Mouse (Mus musculus): Measurements from ENCODE around the gene Clptm1.

Clptm1 gene

GRCm38 (mm10) chr7:19664455-19664954 lies 328 bp downstream of the Clptm1 start:
- in situ Hi-C loops (cut with MboI), result loop anchor here (5.0 kb wide), 1 partner anchor 47 kb away; no protein-coding TSS in a partner anchor

DNA sequence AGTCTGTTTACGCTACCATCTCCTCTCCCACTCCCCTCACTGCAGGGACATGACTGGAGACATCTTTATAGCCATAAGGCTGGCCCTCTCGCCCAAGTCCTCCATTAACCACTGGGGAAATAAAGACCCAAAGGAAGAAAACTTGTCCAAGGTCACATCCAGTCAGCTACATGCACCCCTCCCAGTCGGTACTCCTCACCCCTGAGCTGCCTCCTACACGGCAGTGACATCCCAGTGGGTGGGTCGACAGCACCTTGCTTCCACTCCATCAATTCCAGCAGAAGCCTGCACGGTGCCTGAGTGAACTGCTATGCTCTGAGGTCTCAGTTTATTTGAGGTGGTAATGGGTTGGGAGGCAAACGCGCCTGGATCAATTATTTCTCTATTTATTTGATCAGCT lies 893 bp downstream of the Clptm1 start:
- in situ Hi-C loops (cut with MboI), result loop anchor here (5.0 kb wide), 1 partner anchor 47 kb away; no protein-coding TSS in a partner anchor

GRCm38 (mm10) chr7:19652614-19653013 lies 12.2 kb downstream of the Clptm1 start:
- in situ Hi-C loops (cut with MboI), result no loop called here

DNA sequence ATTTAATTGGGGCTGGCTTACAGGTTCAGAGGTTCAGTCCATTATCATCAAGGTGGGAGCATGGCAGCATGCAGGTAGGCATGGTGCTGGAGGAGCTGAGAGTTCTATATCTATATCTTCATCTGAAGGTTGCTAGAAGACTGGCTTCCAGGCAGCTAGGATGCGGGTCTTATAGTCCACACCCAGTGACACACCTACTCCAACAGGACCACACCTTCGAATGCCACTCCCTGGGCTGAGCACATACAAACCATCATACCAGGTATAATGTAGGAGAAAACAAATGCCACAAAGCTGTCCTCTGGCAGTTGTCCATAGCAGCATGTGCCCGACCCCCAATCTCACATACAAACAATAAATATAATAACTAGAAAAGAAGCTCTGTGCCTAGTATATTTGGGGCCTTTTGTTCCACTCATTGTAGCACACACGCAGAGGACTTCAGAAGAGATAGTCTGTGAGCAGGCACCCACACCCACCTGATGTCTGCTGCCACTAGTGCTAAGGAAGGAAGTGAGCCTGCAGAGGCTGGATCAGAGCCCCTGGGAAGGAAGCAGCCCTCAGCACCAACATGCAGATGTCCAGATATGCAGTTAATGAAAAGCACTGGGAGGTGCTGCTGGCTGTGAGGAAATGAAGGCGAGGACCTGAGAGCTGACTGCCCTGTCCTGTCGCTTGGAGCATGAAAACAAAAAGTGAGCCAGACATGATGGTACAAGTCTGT lies 13.6 kb downstream of the Clptm1 start:
- in situ Hi-C loops (cut with MboI), result no loop called here

GRCm38 (mm10) chr7:19641223-19641622 lies 23.6 kb downstream of the Clptm1 start:
- in situ Hi-C loops (cut with MboI), result no loop called here

- in situ Hi-C loops (cut with MboI), result no loop called here
These were observed 29.6 kb downstream of the Clptm1 start for GRCm38 (mm10) chr7:19635074-19635827.

- in situ Hi-C loops (cut with MboI), result no loop called here
These were observed 30.2 kb downstream of the Clptm1 start for GRCm38 (mm10) chr7:19634591-19634990.

DNA sequence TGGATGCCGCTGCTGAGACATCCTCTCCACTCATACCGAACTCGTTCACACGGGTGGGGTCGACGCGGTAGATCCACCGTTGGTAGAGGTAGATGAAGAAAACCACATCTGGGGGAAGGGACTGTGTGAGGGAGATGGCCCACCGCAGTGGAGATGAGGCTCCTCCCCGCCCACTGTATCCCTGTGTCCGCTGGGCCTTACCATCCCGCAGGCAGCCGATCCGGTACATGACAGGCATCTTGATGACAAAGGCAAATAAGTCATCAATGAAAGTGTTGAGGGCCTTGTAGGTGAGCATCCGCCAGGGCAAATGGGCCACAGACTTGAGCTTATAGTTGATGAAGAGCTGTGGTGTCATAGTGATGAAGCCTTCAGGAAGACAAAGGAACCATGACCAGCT lies 31.0 kb downstream of the Clptm1 start:
- in situ Hi-C loops (cut with MboI), result no loop called here

GRCm38 (mm10) chr7:19633197-19633596 lies 31.6 kb downstream of the Clptm1 start:
- in situ Hi-C loops (cut with MboI), result no loop called here

GRCm38 (mm10) chr7:19632720-19633119 lies 32.1 kb downstream of the Clptm1 start:
- in situ Hi-C loops (cut with MboI), result no loop called here

DNA sequence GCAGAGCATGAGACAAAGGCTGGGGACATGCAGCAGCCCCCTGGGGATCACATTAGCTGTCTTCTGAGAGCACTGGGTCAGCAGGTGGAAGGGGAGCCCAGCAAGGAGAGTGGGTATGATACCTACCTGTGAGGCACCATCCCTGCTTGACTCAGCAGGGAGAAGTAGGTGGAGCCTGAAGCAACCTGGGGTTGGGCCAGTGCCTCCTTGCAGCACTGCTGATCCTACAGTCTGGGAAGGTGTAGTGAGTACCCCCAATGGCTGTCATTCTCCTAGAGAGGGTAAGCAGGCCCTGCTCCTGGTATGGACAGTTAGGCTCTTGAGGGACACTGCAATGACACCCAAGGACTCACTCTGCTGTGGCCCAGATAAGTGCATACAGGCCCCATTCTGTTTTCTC lies 32.6 kb downstream of the Clptm1 start:
- in situ Hi-C loops (cut with MboI), result no loop called here

GRCm38 (mm10) chr7:19629361-19629734 lies 35.5 kb downstream of the Clptm1 start, which contains the start of gene Relb:
Relb (minus strand) TSS chr7:19629438.
- in situ Hi-C loops (cut with MboI), result no loop called here

GRCm38 (mm10) chr7:19628536-19629360 lies 36.1 kb downstream of the Clptm1 start:
- in situ Hi-C loops (cut with MboI), result no loop called here

- in situ Hi-C loops (cut with MboI), result no loop called here
These were observed 36.7 kb downstream of the Clptm1 start for GRCm38 (mm10) chr7:19628192-19628535.

DNA sequence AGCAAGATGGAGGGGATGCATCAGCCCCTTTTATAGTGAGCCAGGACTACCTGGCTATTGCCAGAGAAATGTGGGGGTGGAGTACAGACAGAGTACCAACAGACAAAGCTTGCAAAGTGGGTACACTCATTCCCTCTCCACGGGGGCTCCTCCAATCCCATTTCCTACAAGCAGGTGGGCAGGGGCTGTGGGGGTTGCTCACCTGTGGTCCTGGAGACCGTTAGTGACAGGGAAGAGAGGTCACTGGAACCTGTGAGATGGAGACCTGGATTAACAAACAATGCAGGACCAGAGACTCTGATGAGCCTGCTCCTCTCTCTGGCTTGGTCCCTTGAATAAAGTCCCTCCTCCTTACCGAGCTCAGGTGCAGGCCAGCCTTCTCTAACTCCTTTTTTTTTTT lies 37.1 kb downstream of the Clptm1 start:
- in situ Hi-C loops (cut with MboI), result no loop called here

DNA sequence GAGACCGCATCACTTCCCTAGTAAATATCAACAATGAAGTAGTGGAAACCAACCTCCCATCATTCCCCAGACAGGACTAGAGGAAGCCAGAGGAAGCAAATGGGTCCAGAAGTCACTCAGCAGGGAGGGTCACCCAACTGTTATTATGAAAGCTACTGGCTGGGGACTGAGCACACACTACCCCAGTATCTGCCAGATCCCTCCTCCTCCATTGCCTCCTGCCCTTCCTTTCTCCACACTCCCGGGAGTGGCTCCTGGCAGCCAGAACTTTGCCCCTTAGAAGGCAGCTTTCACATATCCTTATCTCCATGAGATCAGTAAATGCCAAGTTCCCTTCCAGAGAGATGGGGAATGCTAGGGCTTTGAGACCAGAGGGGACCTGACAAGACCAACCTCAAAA lies 41.4 kb downstream of the Clptm1 start:
- in situ Hi-C loops (cut with MboI), result no loop called here

DNA sequence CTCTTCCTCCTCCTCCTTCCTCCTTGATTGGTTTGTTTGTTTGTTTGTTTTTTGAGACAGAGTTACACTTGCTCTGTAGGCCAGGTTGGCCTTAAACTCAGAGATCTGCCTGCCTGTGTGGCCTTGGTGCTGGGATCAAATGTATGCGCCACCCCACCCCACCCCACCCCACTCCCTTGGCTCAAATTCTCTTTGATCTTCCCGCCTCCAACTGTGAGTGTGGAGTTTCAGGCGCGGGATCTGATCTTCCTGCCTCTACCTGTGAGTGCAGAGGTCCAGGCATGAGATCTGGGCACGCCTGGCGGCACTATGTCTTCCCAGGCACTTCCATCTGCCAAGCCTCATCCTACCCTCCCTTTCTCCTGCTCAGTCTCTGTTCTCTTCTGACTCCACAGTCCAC lies 42.6 kb downstream of the Clptm1 start:
- in situ Hi-C loops (cut with MboI), result no loop called here

DNA sequence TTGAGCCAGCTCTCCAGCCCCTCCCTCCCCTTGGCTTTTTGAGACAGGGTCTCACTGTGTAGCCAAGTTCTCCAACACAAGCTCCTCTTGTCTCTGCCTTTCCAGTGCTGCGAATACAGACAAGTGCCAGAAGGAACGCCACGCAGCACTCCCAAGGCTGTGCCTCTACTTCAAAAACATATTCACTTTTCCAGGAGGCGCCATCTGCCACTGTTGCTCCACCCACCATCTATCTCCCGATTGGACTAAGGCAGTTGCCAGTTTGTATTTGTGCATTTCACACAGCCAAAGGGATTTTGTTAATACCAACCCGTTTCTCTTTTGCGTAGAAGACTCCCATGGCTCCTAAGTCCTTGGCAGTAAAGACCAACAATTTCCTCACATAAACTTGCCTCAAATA lies 44.0 kb downstream of the Clptm1 start:
- in situ Hi-C loops (cut with MboI), result no loop called here

GRCm38 (mm10) chr7:19619004-19619801 lies 45.6 kb downstream of the Clptm1 start:
- in situ Hi-C loops (cut with MboI), result loop anchor here (5.0 kb wide), 1 partner anchor 43 kb away; no protein-coding TSS in a partner anchor

GRCm38 (mm10) chr7:19615036-19615577 lies 49.7 kb downstream of the Clptm1 start:
- in situ Hi-C loops (cut with MboI), result loop anchor here (5.0 kb wide), 1 partner anchor 47 kb away; no protein-coding TSS in a partner anchor

DNA sequence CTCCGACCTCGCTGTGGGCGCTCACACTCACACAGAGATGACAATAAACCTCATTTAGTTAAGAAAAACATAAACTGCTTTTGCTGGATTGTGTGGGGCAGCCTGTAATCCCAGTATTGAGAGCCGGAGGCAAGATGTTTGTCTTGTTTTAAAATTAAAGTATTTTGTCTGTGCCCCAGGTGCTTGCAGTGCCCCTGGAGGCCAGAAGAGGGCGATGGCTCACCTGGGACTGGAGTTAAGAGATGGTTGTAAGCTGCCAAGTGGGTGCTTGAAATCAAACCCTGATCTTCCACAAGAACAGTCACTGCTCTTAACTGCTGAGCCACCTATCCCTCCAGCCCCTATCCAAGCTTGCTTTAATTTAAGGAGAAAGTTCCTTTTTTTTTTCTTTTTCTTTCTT lies 53.9 kb downstream of the Clptm1 start:
- in situ Hi-C loops (cut with MboI), result no loop called here
